Mouse (Mus musculus) liver, adult 2 months (tissue): Measurements from ENCODE around the gene Kif18b.

Experiments
- CTCF ChIP-seq: fragments of 200-500 bp; IDR thresholded peaks from 2 replicates; pipeline ENCODE4 v1.5.1; 2011; ENCODE audit warnings: low read depth, low read length, control low read depth
- POLR2A ChIP-seq: fragments of 200-500 bp; IDR thresholded peaks from 2 replicates; pipeline ENCODE4 v1.6.1; 2011; ENCODE audit warnings: low read length, control low read depth; ENCODE audit not compliant: insufficient read depth; ENCODE audit errors: extremely low read depth

DNA sequence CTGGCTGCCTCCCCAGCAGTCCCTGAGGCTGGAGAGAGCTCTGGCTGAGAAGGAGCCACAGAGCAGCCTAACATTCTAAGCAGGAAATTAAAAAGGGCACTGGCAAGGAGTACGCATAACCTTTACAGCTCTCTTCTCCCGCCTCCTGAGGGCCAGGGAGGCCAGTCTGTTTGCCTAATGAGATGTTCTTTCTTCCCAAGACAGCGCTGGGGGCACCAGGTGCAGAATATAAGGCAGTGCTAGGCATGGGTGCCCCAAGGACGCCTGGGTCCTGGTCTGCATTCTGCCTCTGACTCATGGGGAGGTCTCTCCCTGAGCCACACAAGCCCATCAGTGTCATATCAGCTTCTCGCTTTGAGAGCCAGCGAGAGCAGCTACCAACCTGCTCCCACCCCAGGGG, 3.4 kb downstream of the Kif18b start:
- TF ChIP-seq POLR2A (no peak), CTCF (no peak)
